Mouse (Mus musculus) CH12.LX (cell line): ENCODE data around the gene Malrd1. TPM values are rescaled to one million over a fixed set of nuclear protein-coding genes. Genes with fewer than 3 reads are reported as not detected.

Experiments
- DNase-seq: peaks from one replicate; pipeline ENCODE4 v3.0.0-alpha.2; 2013; ENCODE audit errors: extremely low read depth
- H3K27ac ChIP-seq: 2 replicates; pipeline ENCODE4 v1.5.1; 2012; ENCODE audit warnings: low read depth, mild to moderate bottlenecking, control low read depth, moderate library complexity; ENCODE audit not compliant: insufficient read depth
- H3K27me3 ChIP-seq: replicated peaks from 2 replicates; pipeline ENCODE3; 2012; ENCODE audit warnings: inconsistent platforms
- H3K36me3 ChIP-seq, 2 experiments: replicated peaks in 1 of 2; 2 replicates each; pipeline versions ENCODE3 to v1.6.1; 2012; ENCODE audit warnings: inconsistent platforms in 1 of 2, low read length in 1 of 2, mild to moderate bottlenecking in 1 of 2, mixed read lengths in 1 of 2, moderate library complexity in 1 of 2; ENCODE audit not compliant: control insufficient read depth in 1 of 2, insufficient read depth in 1 of 2
- H3K4me1 ChIP-seq, 2 experiments: 2 replicates each; pipeline ENCODE4 v1.6.1; 2012; ENCODE audit warnings: inconsistent platforms in 1 of 2, moderate library complexity in 1 of 2; ENCODE audit not compliant: insufficient read depth in 2 of 2, control insufficient read depth in 1 of 2
- H3K4me2 ChIP-seq: 2 replicates; pipeline ENCODE4 v1.6.1; 2012; ENCODE audit warnings: low read depth, mild to moderate bottlenecking, control low read depth; ENCODE audit not compliant: poor library complexity, insufficient read depth, severe bottlenecking
- H3K4me3 ChIP-seq, 3 experiments: fragments of 150-350 bp in 1 of 3; sonication (generic) in 1 of 3; replicated peaks in 1 of 3; 2 replicates each; pipeline versions ENCODE3 to v1.5.1; 2011 to 2012; ENCODE audit warnings: low read depth in 2 of 3, low read length in 2 of 3, mild to moderate bottlenecking in 2 of 3, moderate library complexity in 2 of 3, control low read depth in 1 of 3, improper control_type of control experiment in 1 of 3, inconsistent platforms in 1 of 3, mixed read lengths in 1 of 3; ENCODE audit not compliant: poor library complexity in 1 of 3
- H3K79me2 ChIP-seq: replicated peaks from 2 replicates; pipeline ENCODE4 v1.6.1; 2012; ENCODE audit warnings: mild to moderate bottlenecking, moderate library complexity; ENCODE audit not compliant: control insufficient read depth, poor library complexity, insufficient read depth, severe bottlenecking; ENCODE audit errors: extremely low read depth
- H3K9ac ChIP-seq: 2 replicates; pipeline ENCODE4 v1.6.1; 2012; ENCODE audit warnings: low read depth, mild to moderate bottlenecking, control low read depth, moderate library complexity; ENCODE audit not compliant: insufficient read depth
- H3K9me3 ChIP-seq: replicated peaks from 2 replicates; pipeline ENCODE3; 2012; ENCODE audit warnings: low read length, inconsistent platforms, mixed read lengths
- BHLHE40 ChIP-seq: IDR thresholded peaks from 2 replicates; pipeline ENCODE4 v1.6.1; 2011; ENCODE audit warnings: mild to moderate bottlenecking, low read depth, low read length, improper control_type of control experiment
- CHD1 ChIP-seq: IDR thresholded peaks from 2 replicates; pipeline ENCODE4 v1.6.1; 2012; ENCODE audit warnings: low read depth, low read length, improper control_type of control experiment, inconsistent platforms
- CHD2 ChIP-seq: IDR thresholded peaks from 2 replicates; pipeline ENCODE4 v1.6.1; 2011; ENCODE audit warnings: low read length, improper control_type of control experiment
- CTCF ChIP-seq, 2 experiments: IDR thresholded peaks in 1 of 2; conservative IDR thresholded peaks in 1 of 2; 2 replicates each; pipeline ENCODE4 v1.5.1; 2011 to 2012; ENCODE audit warnings: low read depth in 2 of 2, low read length in 2 of 2, improper control_type of control experiment in 1 of 2, inconsistent platforms in 1 of 2, mild to moderate bottlenecking in 1 of 2, moderate library complexity in 1 of 2
- E2F4 ChIP-seq: IDR thresholded peaks from 2 replicates; pipeline ENCODE4 v1.6.1; 2011; ENCODE audit warnings: low read depth, low read length, improper control_type of control experiment; ENCODE audit not compliant: insufficient replicate concordance
- ELF1 ChIP-seq: IDR thresholded peaks from 2 replicates; pipeline ENCODE4 v1.6.1; 2014; ENCODE audit warnings: low read depth, mild to moderate bottlenecking, inconsistent platforms, low read length, improper control_type of control experiment
- EP300 ChIP-seq: IDR thresholded peaks from 2 replicates; pipeline ENCODE4 v1.6.1; 2011; ENCODE audit warnings: low read length, improper control_type of control experiment
- ETS1 ChIP-seq: conservative IDR thresholded peaks from 2 replicates; pipeline ENCODE4 v1.6.1; 2012; ENCODE audit warnings: low read depth, mild to moderate bottlenecking, inconsistent platforms, low read length, improper control_type of control experiment, moderate library complexity
- HCFC1 ChIP-seq: IDR thresholded peaks from 2 replicates; pipeline ENCODE4 v1.6.1; 2012; ENCODE audit warnings: low read depth, mild to moderate bottlenecking, inconsistent platforms, low read length, improper control_type of control experiment
- JUN ChIP-seq: IDR thresholded peaks from 2 replicates; pipeline ENCODE4 v1.6.1; 2011; ENCODE audit warnings: low read depth, mild to moderate bottlenecking, low read length, improper control_type of control experiment, moderate library complexity; ENCODE audit not compliant: insufficient read depth
- JUND ChIP-seq: conservative IDR thresholded peaks from 2 replicates; pipeline ENCODE4 v1.6.1; 2011; ENCODE audit warnings: low read depth, low read length, improper control_type of control experiment
- MXI1 ChIP-seq: IDR thresholded peaks from 2 replicates; pipeline ENCODE4 v1.6.1; 2011; ENCODE audit warnings: mild to moderate bottlenecking, low read depth, low read length, improper control_type of control experiment
- MYC ChIP-seq: IDR thresholded peaks from 2 replicates; pipeline ENCODE4 v1.6.1; 2011; ENCODE audit warnings: low read depth, mild to moderate bottlenecking, improper control_type of control experiment, low read length
- NELFE ChIP-seq: IDR thresholded peaks from 2 replicates; pipeline ENCODE4 v1.6.1; 2011; ENCODE audit warnings: low read depth, low read length, improper control_type of control experiment
- NRF1 ChIP-seq: IDR thresholded peaks from 2 replicates; pipeline ENCODE4 v1.6.1; 2014; ENCODE audit warnings: low read depth, mild to moderate bottlenecking, inconsistent platforms, low read length, improper control_type of control experiment, moderate library complexity
- POLR2A ChIP-seq: IDR thresholded peaks from 2 replicates; pipeline ENCODE4 v1.6.1; 2011; ENCODE audit warnings: low read depth, mild to moderate bottlenecking, improper control_type of control experiment, low read length
- RCOR1 ChIP-seq: conservative IDR thresholded peaks from 2 replicates; pipeline ENCODE4 v1.6.1; 2012; ENCODE audit warnings: low read depth, mild to moderate bottlenecking, inconsistent platforms, low read length, improper control_type of control experiment
- SIN3A ChIP-seq: IDR thresholded peaks from 2 replicates; pipeline ENCODE4 v1.6.1; 2012; ENCODE audit warnings: low read length, improper control_type of control experiment, inconsistent platforms
- SMC3 ChIP-seq: IDR thresholded peaks from 2 replicates; pipeline ENCODE4 v1.6.1; 2011; ENCODE audit warnings: low read depth, low read length, improper control_type of control experiment
- TBP ChIP-seq: conservative IDR thresholded peaks from 2 replicates; pipeline ENCODE4 v1.6.1; 2011; ENCODE audit warnings: low read depth, low read length, improper control_type of control experiment
- TCF12 ChIP-seq: IDR thresholded peaks from 2 replicates; pipeline ENCODE4 v1.6.1; 2014; ENCODE audit warnings: low read depth, mild to moderate bottlenecking, inconsistent platforms, low read length, improper control_type of control experiment
- UBTF ChIP-seq: IDR thresholded peaks from 2 replicates; pipeline ENCODE4 v1.6.1; 2012; ENCODE audit warnings: low read depth, mild to moderate bottlenecking, inconsistent platforms, low read length, improper control_type of control experiment, moderate library complexity
- USF1 ChIP-seq: IDR thresholded peaks from 2 replicates; pipeline ENCODE4 v1.6.1; 2014; ENCODE audit warnings: low read depth, mild to moderate bottlenecking, inconsistent platforms, low read length, improper control_type of control experiment
- USF2 ChIP-seq: conservative IDR thresholded peaks from 2 replicates; pipeline ENCODE4 v1.6.1; 2011; ENCODE audit warnings: low read depth, low read length, improper control_type of control experiment
- ZC3H11A ChIP-seq: IDR thresholded peaks from 2 replicates; pipeline ENCODE4 v1.6.1; 2012; ENCODE audit warnings: low read depth, mild to moderate bottlenecking, inconsistent platforms, low read length, improper control_type of control experiment
- ZNF384 ChIP-seq: IDR thresholded peaks from 2 replicates; pipeline ENCODE4 v1.6.1; 2012; ENCODE audit warnings: low read depth, low read length, improper control_type of control experiment, inconsistent platforms
- dilution Hi-C: fragments of 300-500 bp; cut with MboI; formaldehyde crosslinking; loops from 2 replicates; pipeline ENCODE4 v1.14.3; 2020; ENCODE audit warnings: low sequenced_read_pairs; ENCODE audit not compliant: extremely low pct_unique_long_range_greater_than_20kb, extremely low pct_ligation_motif_present
- in situ Hi-C: fragments of 300-500 bp; cut with MboI; formaldehyde crosslinking; loops from 3 replicates; pipeline ENCODE4 v1.14.3; 2019; ENCODE audit warnings: low sequenced_read_pairs, low pct_ligation_motif_present, low pct_unique_long_range_greater_than_20kb, mixed read lengths
- polyA plus RNA-seq: library from polyadenylated mRNA; unstranded; fragments of >175 nt; gene quantifications from 2 replicates; pipeline ENCODE4 v1.2.1, GENCODE M21; 2012; ENCODE audit warnings: low read depth; ENCODE audit not compliant: insufficient read length
- total RNA-seq, 2 experiments: library from RNA; depleted of rRNA; stranded (reverse); fragments of 300-350 nt in 1 of 2; fragments of >200 nt in 1 of 2; gene quantifications; 2 replicates each; pipeline ENCODE4 v1.2.3; 2012 to 2014

Malrd1 gene
- total and polyA plus RNA-seq, 3 experiments = not detected

DNA sequence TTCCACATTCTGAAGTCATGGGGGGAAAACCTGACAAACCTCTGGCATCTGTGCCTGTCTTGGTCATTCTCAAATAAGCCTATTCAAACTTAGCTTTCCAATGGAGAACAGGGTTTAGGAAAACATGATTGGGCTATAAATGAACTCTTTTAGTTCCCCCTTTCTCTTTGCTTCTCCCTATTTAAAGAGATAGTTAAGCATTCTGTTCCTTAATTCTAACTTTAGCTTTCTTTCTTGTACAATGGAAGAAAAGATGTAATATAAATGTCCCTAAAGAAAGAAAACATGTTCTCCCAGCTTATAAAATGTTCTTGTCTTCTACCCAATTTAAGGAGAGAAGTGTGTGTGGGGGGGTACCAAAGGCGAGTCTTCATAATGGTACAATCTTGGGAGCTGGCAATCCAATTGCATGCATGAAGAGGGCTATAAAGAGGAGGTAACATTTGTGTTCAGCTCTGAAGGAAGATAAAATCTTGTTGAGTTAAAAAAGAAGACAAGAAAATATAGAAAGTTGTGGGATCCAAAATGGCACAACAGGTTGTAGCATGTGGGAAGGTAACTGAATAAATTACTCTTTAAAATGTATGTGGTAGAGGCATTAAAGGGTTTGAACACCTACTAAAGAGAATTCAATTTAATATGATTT is 702.0 kb downstream of the Malrd1 start:
- Histone ChIP-seq H3K4me3 (no peak overlapping the region), H3K79me2 (no peaks in the 10 kb centered on the region), H3K27ac (no peak overlapping the region), H3K4me1 (peaks cover 0 to 4% of the 10 kb centered on the region in 2 experiments; a peak in 1 of 4 replicates), H3K9ac (no peak overlapping the region), H3K27me3 (no peaks in the 10 kb centered on the region), H3K4me2 (no peak overlapping the region)
- dilution Hi-C loops = no loop called here
- no peak for DNase-seq
- TF ChIP-seq SMC3 = no peak
- TF ChIP-seq E2F4 = no peak
- no peak for TF ChIP-seq MYC
- TF ChIP-seq ZC3H11A = no peak
- no peak for TF ChIP-seq NELFE
- TF ChIP-seq TCF12 = no peak
- TF ChIP-seq SIN3A = no peak
- TF ChIP-seq RCOR1 = no peak
- TF ChIP-seq EP300 = no peak
- TF ChIP-seq ETS1 = no peak
- TF ChIP-seq NRF1 = no peak
- TF ChIP-seq POLR2A = no peak
- TF ChIP-seq CHD1 = no peak
- no peak for TF ChIP-seq USF1
- TF ChIP-seq, all 38 proteins: peak for 0
- Histone ChIP-seq H3K9me3 (no peaks in the 10 kb centered on the region), H3K36me3 (no peaks in the 10 kb centered on the region)
- in situ Hi-C loops = no loop called here

DNA sequence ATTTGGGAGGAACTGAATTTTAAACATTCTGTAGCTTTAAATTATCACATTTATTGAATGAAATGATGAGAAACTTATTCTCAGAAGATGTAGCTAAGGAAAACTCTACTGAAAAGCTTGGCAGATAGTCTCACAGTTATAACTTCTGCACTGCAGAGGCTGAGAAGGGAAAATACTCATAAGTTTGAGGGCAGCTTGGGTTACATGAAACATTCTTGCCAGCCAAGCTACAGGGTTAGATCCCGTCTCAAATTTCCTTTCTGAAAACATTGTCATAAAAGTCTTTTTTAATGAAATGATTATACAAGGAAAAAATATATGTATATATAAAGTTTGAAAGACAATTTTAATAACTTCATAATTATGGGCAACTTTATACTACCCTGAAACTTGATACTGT is 714.6 kb downstream of the Malrd1 start:
- no peak overlapping the region for H3K4me2 ChIP-seq
- H3K27ac ChIP-seq = no peak overlapping the region
- no peak for DNase-seq
- H3K36me3 ChIP-seq = no peaks in the 10 kb centered on the region
- no peaks in the 10 kb centered on the region for H3K4me1 ChIP-seq
- no peaks in the 10 kb centered on the region for H3K79me2 ChIP-seq
- TF ChIP-seq CTCF (conservative IDR thresholded peaks at IDR 0.05 in 1 of 2, IDR thresholded peaks at IDR 0.05 in 1 of 2; ENCODE audit: low read depth in 2 of 2, low read length in 2 of 2) (no peak), CHD2 (no peak), NRF1 (no peak), ZC3H11A (no peak)
- dilution Hi-C loops (no loop called here), in situ Hi-C loops (no loop called here)
- H3K4me3 ChIP-seq = no peak overlapping the region
- no peaks in the 10 kb centered on the region for H3K27me3 ChIP-seq
- no peaks in the 10 kb centered on the region for H3K9me3 ChIP-seq
- no peak overlapping the region for H3K9ac ChIP-seq

DNA sequence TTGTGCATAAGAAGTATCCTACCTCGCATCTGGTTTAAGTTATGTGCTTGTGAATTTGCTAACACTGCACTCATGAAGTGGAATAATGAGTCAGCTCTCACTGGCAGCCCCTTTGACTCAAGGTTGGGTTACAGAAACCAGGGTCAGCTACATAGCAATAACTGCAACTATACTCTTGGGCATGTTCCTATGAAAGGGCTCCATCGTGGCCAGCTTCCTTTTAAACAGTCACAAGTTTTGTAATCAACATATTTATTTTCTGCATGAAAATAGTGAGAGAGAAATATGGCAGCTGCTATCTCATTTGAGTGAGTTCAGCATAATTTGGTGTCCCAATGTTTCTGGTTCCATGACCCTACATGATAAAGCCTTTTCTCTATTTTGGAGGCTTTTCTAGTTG is 716.8 kb downstream of the Malrd1 start:
- no peaks in the 10 kb centered on the region for H3K4me1 ChIP-seq
- H3K79me2 ChIP-seq = no peaks in the 10 kb centered on the region
- H3K27ac ChIP-seq = no peak overlapping the region
- H3K27me3 ChIP-seq = no peaks in the 10 kb centered on the region
- no peaks in the 10 kb centered on the region for H3K9me3 ChIP-seq
- H3K9ac ChIP-seq = no peak overlapping the region
- dilution Hi-C loops (no loop called here), in situ Hi-C loops (no loop called here)
- no peaks in the 10 kb centered on the region for H3K36me3 ChIP-seq
- no peak overlapping the region for H3K4me2 ChIP-seq
- no peak overlapping the region for H3K4me3 ChIP-seq
- TF ChIP-seq UBTF (no peak), MXI1 (no peak), JUND (no peak), E2F4 (no peak), JUN (no peak), POLR2A (no peak), USF1 (no peak), ZC3H11A (no peak), USF2 (no peak), ELF1 (no peak), BHLHE40 (no peak), ZNF384 (no peak), TCF12 (no peak), CTCF (conservative IDR thresholded peaks at IDR 0.05 in 1 of 2, IDR thresholded peaks at IDR 0.05 in 1 of 2; ENCODE audit: low read depth in 2 of 2, low read length in 2 of 2) (no peak), TBP (no peak), CHD2 (no peak), HCFC1 (no peak), SIN3A (no peak)
- no peak for DNase-seq
